Mouse (Mus musculus) heart, embryonic 11.5 days (tissue): ENCODE measurements around the gene Hnrnpd. TPM values are rescaled to one million over a fixed set of nuclear protein-coding genes. Genes with fewer than 3 reads are reported as not detected.

Source experiments
- ATAC-seq: fragments of 200-750 bp; cut with Nextera tagmentation; replicated peaks from 2 replicates; pipeline ENCODE4 v1.8.0; 2017; ENCODE audit warnings: moderate library complexity; ENCODE audit not compliant: insufficient number of reproducible peaks, low FRiP score, low TSS enrichment
- H3K27ac ChIP-seq: fragments of 300-500 bp; sonication (generic); 2 replicates; pipeline ENCODE4 v1.5.1; 2014; ENCODE audit warnings: mild to moderate bottlenecking, low read depth, low read length
- H3K27me3 ChIP-seq: fragments of 300-500 bp; sonication (generic); 2 replicates; pipeline ENCODE4 v1.6.1; 2014; ENCODE audit warnings: mild to moderate bottlenecking, low read length, mixed read lengths; ENCODE audit not compliant: control insufficient read depth, insufficient read depth
- H3K36me3 ChIP-seq: fragments of 300-500 bp; sonication (generic); 2 replicates; pipeline ENCODE4 v1.6.1; 2014; ENCODE audit warnings: mild to moderate bottlenecking, low read length, moderate library complexity, mixed read lengths; ENCODE audit not compliant: control insufficient read depth, insufficient read depth
- H3K4me1 ChIP-seq: fragments of 300-500 bp; sonication (generic); 2 replicates; pipeline ENCODE4 v1.6.1; 2014; ENCODE audit warnings: low read length; ENCODE audit not compliant: control insufficient read depth, insufficient read depth
- H3K4me2 ChIP-seq: fragments of 300-500 bp; sonication (generic); 2 replicates; pipeline ENCODE4 v1.6.1; 2014; ENCODE audit warnings: mild to moderate bottlenecking, moderate library complexity
- H3K4me3 ChIP-seq: fragments of 300-500 bp; sonication (generic); 2 replicates; pipeline ENCODE4 v1.5.1; 2014; ENCODE audit warnings: low read depth, low read length
- H3K9ac ChIP-seq: fragments of 300-500 bp; sonication (generic); 2 replicates; pipeline ENCODE4 v1.6.1; 2014; ENCODE audit warnings: mild to moderate bottlenecking, low read depth, low read length, moderate library complexity
- H3K9me3 ChIP-seq: fragments of 300-500 bp; sonication (generic); replicated peaks from 2 replicates; pipeline ENCODE4 v1.6.1; 2016; ENCODE audit warnings: low read length; ENCODE audit not compliant: control insufficient read depth
- WGBS: fragments of 180-500 bp; shearing (Covaris S2); extraction: QIAGEN DNeasy Blood & Tissue Kit; methylation state at CpG from one replicate; pipeline ENCODE4 v1.1.7; 2014; ENCODE audit not compliant: insufficient replicate concordance; 5-methylcytosine and 5-hydroxymethylcytosine counted together
- polyA plus RNA-seq: library from polyadenylated mRNA; unstranded; fragments of >200 nt; fragmentation: Nextera tagmentation; extraction: Ambion mirVana; gene quantifications from 2 replicates; pipeline ENCODE4 v1.2.1, GENCODE M21; 2014

The Hnrnpd gene
- polyA plus RNA-seq, 1 experiment from 2014 or later = 120 TPM

- H3K27me3 ChIP-seq = no peaks in the 10 kb centered on the region
- H3K4me2 ChIP-seq = no peak overlapping the region
- 73% methylated on average over 1 of the region's 1 CpGs for WGBS
- H3K9me3 ChIP-seq = no peaks in the 10 kb centered on the region
- H3K36me3 ChIP-seq = peaks cover 3% of the 10 kb centered on the region
- no peak overlapping the region for H3K9ac ChIP-seq
- no peak for ATAC-seq
- no peak overlapping the region for H3K27ac ChIP-seq
- H3K4me3 ChIP-seq = no peak overlapping the region
- no peaks in the 10 kb centered on the region for H3K4me1 ChIP-seq
Measured at GRCm38 (mm10) chr5:99953883-99954282, 24.9 kb downstream of the Hnrnpd start.

DNA sequence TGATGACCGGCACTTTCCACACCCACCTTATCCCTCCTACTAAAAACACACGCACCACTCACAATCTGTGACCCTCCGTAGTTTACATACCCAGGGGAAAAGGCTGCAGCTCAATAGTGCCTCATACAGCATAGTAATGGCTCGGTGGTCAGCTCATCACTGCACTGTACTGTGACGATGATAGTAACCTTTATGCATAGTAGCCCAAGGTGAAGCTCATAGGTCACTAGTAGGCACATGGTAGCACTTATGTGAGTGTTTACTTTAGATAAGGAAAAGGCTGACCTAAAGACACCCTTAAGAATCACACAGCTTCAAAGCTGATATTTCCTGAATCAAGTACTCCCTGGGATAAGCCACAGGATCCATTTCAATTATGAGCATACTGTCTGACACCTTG, 26.2 kb downstream of the Hnrnpd start:
- WGBS = 73% methylated on average over 5 of the region's 5 CpGs

DNA sequence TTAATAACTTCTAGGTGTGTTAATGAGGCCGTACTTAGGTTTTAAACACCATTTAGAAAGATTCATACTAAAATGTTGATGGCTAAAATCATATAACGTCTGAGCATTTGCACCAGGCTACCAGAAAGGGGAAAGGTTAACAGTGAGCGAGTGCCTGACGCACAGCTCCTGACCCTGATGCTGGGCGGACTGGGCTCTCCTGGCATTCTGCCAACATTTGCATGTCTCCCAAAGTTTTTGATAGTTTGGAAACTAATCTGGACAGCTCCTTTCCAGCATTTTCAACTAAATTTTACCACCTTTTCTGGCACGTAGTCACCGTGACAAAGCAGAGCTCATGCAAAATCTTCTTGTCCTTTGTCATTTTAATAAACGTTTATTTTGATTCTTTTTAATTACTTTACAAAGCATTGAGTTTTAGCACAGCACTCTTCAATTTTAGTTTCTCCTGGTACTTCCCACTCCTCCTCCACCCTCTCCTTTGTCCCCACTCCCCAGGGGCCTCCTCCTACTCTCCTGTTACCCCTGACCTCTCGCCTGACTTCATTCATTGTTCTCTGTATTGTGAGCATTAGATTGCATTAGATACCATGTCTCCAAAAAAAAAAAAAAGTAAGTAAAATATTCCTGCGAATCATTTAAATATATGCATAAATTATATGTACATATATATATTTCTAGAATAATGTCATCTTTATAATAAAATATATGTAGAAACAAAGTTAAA, 36.8 kb downstream of the Hnrnpd start:
- Histone ChIP-seq H3K9ac (no peak overlapping the region), H3K4me3 (no peak overlapping the region), H3K27me3 (no peaks in the 10 kb centered on the region), H3K4me1 (no peaks in the 10 kb centered on the region), H3K4me2 (no peak overlapping the region), H3K27ac (no peak overlapping the region), H3K9me3 (peaks cover 3% of the 10 kb centered on the region; the same call in 1 of the 2 replicates), H3K36me3 (no peaks in the 10 kb centered on the region)
- ATAC-seq = no peak
- WGBS = 58% methylated on average over 10 of the region's 10 CpGs

More for the DNA sequence above, 26.2 kb downstream of the Hnrnpd start:
- Histone ChIP-seq H3K27me3 (no peaks in the 10 kb centered on the region), H3K4me1 (no peaks in the 10 kb centered on the region), H3K27ac (no peak overlapping the region), H3K4me3 (no peak overlapping the region), H3K4me2 (no peak overlapping the region), H3K9ac (no peak overlapping the region), H3K9me3 (no peaks in the 10 kb centered on the region), H3K36me3 (no peaks in the 10 kb centered on the region)
- no peak for ATAC-seq

DNA sequence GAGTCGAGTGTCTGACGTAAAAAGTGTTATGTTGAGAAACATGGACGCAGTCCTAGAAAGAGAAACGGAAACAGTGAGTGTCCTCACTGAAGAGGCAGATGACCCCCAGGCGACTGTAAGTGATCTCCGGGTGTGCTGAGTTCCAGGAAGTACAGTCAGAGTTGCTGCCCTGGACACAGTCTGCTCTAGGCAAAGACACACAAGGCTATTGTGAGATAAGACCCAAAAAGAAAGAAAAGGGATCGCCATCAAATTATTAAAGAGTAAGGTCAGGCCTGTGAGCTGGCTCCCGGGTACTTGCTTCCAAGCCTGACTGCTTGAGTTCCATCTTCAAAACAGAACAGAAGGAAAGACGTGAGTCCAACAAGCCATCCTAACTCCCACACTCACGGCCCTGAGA, 37.5 kb downstream of the Hnrnpd start:
- Histone ChIP-seq H3K4me2 (no peak overlapping the region), H3K27ac (no peak overlapping the region), H3K9ac (no peak overlapping the region), H3K27me3 (no peaks in the 10 kb centered on the region), H3K4me3 (no peak overlapping the region), H3K36me3 (no peaks in the 10 kb centered on the region), H3K9me3 (peaks cover 3% of the 10 kb centered on the region; the same call in 1 of the 2 replicates), H3K4me1 (no peaks in the 10 kb centered on the region)
- ATAC-seq = no peak
- 77% methylated on average over 10 of the region's 10 CpGs for WGBS

GRCm38 (mm10) chr5:99939440-99939839, 39.3 kb downstream of the Hnrnpd start:
- Histone ChIP-seq H3K9ac (no peak overlapping the region), H3K36me3 (no peaks in the 10 kb centered on the region), H3K27me3 (no peaks in the 10 kb centered on the region), H3K4me1 (no peaks in the 10 kb centered on the region), H3K9me3 (no peaks in the 10 kb centered on the region; the same call in 1 of the 2 replicates), H3K4me3 (no peak overlapping the region), H3K27ac (no peak overlapping the region), H3K4me2 (no peak overlapping the region)
- 78% methylated on average over 3 of the region's 3 CpGs for WGBS
- ATAC-seq = no peak

- Histone ChIP-seq H3K4me3 (no peak overlapping the region), H3K27me3 (no peaks in the 10 kb centered on the region), H3K9me3 (no peaks in the 10 kb centered on the region), H3K9ac (no peak overlapping the region), H3K27ac (no peak overlapping the region), H3K4me2 (no peak overlapping the region), H3K36me3 (no peaks in the 10 kb centered on the region), H3K4me1 (no peaks in the 10 kb centered on the region)
- 83% methylated on average over 6 of the region's 6 CpGs for WGBS
- no peak for ATAC-seq
Measured at GRCm38 (mm10) chr5:99931910-99932309, 46.8 kb downstream of the Hnrnpd start.

- no peaks in the 10 kb centered on the region for H3K4me1 ChIP-seq
- no peak overlapping the region for H3K4me3 ChIP-seq
- H3K4me2 ChIP-seq = no peak overlapping the region
- 51% methylated on average over 4 of the region's 4 CpGs for WGBS
- H3K27ac ChIP-seq = no peak overlapping the region
- no peak for ATAC-seq
- no peaks in the 10 kb centered on the region for H3K9me3 ChIP-seq
- H3K9ac ChIP-seq = no peak overlapping the region
- H3K27me3 ChIP-seq = no peaks in the 10 kb centered on the region
- H3K36me3 ChIP-seq = no peaks in the 10 kb centered on the region
Measured at GRCm38 (mm10) chr5:99927951-99928350, 50.8 kb downstream of the Hnrnpd start.

DNA sequence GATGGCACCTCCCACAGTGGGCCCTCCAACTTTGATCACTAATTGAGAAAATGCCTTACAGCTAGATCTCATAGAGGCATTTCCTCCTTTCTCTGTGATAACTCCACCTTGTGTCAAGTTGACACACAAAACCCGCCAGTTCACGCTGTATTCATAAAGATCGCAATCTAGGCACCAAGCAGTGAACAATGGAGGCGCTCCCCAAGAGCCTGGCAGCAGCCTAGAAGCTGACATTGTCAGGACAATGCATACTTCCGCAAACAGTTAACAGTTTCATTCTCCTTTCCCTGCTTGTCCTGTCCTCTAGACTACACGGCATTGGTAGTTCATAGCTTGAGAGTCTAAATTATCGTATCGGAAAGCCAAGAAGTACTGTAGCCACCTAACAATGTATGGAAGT, 56.7 kb downstream of the Hnrnpd start:
- no peak overlapping the region for H3K4me2 ChIP-seq
- no peaks in the 10 kb centered on the region for H3K9me3 ChIP-seq
- no peaks in the 10 kb centered on the region for H3K4me1 ChIP-seq
- H3K36me3 ChIP-seq = no peaks in the 10 kb centered on the region
- 81% methylated on average over 8 of the region's 8 CpGs for WGBS
- no peak overlapping the region for H3K27ac ChIP-seq
- H3K27me3 ChIP-seq = no peaks in the 10 kb centered on the region
- no peak overlapping the region for H3K9ac ChIP-seq
- H3K4me3 ChIP-seq = no peak overlapping the region
- no peak for ATAC-seq

DNA sequence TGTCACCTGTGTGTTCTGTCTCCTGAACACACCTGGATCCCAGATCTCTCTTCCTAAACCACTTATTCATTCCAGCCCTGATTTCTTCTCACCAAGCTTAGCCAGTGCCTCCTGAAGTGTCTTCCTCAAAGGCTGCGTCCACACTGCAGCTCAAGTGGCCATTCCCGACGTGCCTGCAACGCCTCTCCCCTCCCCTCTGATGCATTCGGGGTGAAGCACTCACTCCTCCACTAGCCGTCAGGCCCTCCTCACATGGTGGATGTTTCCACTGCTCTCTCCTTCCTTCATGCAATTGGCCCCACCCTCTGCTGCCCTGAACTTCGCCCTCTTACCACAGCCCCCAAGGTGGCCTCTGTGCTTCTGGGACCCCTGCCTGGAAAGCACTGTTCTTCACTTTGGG, 63.2 kb downstream of the Hnrnpd start:
- 33% methylated on average over 7 of the region's 7 CpGs for WGBS
- H3K4me2 ChIP-seq = no peak overlapping the region
- H3K27me3 ChIP-seq = no peaks in the 10 kb centered on the region
- H3K27ac ChIP-seq = no peak overlapping the region
- no peaks in the 10 kb centered on the region for H3K9me3 ChIP-seq
- H3K4me3 ChIP-seq = no peak overlapping the region
- H3K36me3 ChIP-seq = no peaks in the 10 kb centered on the region
- peaks cover 4% of the 10 kb centered on the region; the same call in 1 of the 2 replicates for H3K4me1 ChIP-seq
- ATAC-seq = no peak
- no peak overlapping the region for H3K9ac ChIP-seq
